Mouse (Mus musculus) embryo, embryonic 9.5 days (tissue): Measurements from ENCODE around the gene Mlip.
A peak's percentile ranks its signal among the peaks of the same experiment; 100 is the strongest.
"Not testable (repeated sequence)": the region's sequence is repeated elsewhere in the genome, so short reads cannot be mapped to it uniquely, and the experiment has no call there.

Source experiments
- DNase-seq: peaks from one replicate; pipeline ENCODE4 v3.0.0-alpha.2; 2017; ENCODE audit errors: extremely low spot score

The Mlip gene

DNA sequence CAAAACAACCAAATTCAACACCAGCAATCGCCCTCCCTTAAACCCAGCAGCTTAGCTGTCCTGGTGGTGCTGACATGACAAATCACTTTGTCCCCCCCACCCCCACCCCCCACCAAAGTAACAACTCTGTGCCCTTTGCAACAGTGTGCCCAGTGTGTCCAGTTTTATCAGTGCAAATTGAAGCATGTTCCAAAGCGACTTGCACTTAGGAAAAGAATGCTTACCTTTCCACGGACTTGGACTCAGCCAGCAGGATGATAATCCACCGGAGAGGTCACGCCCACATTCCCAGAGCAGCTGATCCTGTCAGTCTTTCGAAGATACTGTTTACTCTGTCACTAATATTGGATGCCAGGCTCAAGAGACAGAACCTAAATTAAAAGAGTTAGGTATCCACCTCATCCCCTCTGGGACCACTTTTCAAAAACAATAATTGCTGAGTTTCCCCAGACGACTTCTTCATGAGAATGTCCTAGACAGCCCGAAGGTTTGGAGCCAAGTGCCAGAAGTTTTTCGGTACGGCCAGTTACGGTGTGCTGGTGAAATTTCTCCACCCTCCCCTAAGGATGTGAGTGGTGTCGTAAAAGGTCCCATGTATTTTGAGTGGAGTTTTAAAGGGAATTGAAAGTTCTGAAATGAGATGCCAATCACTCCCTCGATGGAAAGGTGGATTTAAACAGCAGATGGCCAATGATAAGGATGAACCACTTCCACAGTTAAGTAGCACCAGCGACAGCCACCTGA is at the start of gene Mlip:
Gene Mlip, minus strand, starts transcription at position 538 of the 744 bp plus-strand sequence.
- DNase-seq = no peak

DNA sequence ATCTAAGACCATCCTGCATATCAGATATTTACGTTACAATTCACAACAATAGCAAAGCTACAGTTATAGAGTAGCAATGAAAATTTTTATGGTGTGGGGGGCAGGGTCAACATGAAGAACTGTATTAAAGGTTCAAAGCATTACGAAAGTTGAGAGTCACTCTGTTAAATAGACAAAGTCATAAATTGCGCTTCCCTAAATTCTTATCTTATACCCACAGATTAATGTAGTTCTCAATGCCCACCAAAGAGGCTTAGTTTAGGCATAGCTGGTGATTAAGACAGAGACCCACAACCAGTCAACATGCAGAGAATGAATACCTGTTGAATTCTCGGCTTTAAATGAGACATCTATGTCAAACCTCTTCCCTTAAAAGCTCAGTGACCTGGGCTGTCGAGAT is 47.0 kb upstream of the Mlip start:
- no peak for DNase-seq

DNA sequence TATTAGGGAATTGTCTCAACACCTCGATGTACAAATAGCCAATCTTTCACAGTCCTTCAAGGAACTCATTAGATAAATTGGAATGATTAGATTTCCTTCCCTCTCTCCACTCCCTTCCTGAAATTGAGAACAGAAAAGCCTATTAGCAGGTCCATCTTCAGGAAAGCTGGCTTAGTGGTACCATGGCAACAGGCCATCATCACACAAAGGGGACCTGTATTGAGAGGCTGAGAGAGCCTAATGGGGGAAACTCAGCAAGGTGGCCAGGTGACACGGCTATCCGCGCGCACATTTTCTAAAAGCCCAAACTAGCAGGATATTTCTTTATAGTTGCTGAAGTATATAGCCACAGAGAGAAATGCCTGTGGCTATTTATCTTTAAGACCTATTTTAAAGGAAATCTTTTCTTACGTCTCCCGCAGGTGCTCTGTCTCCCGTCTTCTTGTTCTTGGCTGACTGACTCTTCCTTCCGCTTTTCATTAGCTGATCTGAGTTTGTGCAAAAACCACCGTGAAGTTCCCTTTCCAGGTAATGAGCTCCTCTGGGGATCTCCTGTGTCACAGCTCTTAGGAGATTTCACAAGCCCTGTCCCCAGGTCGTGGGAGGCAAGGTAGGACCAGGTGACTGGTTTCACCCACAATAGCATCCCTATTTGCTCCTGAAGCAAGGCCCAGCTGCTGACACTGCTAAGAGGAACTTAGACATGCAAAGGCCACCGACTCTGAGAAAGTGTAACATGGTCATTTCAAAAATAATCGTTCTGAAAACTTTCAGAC is 46.3 kb upstream of the Mlip start:
- no peak for DNase-seq

DNA sequence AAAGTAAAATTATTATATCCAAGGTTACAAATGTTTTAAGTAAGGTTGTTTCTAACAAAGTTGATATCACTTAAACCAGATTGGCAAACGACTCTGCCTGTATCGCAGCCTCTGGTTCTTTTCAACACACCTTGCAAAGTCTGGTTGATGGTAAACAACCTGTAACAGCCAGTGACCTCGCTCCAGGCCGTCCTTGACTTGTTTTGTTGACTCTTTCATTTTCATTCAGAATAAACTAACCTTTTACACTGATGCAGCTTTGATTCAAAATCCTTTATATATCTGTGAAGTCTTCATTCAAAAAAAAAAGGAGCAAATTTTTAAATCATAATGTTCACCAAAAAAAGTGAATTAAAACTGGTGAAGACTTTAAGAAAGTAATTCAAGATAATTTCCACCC is 44.3 kb upstream of the Mlip start:
- no peak for DNase-seq

DNA sequence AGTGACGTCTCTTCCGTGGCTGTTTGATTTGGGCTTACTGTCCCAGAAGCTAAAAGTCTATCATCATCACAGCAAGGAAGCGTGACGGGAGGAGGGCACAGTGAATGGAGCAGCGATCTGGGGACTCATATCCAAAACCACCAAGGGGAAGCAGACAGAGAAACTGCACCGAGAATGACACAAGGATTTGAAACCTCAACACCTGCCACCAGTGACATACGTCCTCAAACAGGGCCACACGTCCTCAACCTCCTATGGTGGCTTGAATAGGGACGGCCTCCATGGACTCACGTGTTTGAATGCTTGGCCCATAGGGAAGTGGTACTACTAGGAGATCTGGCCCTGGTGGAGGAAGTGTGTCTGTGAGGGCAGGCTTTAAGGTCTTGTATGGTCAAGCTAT is 38.5 kb upstream of the Mlip start:
- no peak for DNase-seq

DNA sequence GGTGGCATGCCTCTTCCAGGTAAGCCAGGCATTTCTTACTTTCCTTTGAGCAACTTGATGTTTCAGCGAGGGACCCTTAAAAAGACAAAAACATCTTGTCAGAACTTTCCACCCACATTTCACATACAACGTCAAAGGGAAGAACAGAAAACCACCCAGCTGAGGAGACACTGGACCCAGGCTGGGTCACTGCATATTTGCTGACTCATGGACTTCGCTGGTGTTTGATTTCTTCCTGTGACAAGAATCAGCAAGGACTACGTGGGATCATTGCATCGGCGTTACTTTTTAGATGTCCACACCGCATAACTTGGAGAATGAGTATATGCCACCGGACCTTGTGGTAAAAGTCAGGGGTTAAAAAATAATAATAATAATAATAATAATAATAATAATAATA is 36.2 kb upstream of the Mlip start:
- no peak for DNase-seq

DNA sequence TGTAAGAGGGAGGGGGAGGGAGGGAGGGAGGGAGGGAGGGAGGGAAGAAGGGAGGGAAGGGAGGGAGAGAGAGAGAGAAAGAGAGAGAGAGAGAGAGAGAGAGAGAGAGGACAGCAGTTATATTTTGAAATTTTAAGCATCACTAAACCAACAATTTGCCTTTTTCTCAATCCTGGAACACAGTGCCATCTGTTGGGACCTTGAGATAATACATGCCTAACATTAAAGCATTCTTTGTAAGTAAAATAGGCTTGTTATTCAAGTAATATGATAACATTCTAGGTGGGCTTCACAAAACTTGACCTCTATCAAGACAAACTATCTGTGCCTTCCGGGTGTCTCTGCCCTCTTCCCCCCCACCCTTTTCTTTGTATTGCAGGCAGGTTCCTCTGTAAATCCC is 34.0 kb upstream of the Mlip start:
- no peak for DNase-seq

DNA sequence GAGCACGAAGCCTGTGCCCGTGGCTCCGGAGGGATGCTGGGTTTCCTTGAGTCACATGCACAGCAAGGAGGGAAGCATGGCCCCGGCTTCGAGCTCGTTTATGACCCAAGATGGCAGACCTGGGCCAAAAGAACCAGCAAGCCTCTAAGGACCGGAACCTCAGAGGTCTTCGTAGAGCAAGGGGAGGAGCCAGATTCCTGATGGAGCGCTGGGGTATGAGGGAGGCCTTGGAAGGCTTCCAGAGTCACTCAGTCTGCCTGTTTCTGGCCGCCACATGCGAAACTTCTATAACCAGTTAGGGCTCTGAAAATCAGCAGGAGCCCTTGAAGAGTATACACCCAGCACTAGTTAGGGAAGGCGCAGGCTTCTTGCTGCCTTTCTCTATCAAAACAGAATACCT is 32.8 kb upstream of the Mlip start:
- no peak for DNase-seq

DNA sequence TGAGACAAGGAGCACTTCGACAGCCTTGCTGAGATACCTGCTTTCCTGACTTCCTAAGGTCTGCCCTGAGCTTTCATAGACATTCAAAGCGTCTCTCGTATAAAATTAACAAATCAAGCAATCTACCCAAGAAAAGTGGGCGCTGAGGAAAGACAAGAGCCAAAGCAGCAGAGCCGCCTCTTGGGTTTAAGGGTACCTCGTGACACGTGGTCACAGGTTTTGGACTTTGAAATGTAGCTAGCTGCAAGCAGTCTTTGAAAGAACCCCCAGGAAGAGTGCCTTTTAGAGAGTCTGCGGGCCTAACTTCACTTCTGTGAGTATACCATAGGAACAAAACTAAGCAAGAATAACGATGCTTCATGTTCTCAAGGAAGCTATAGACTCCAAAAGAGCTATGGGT is 31.9 kb upstream of the Mlip start:
- no peak for DNase-seq

DNA sequence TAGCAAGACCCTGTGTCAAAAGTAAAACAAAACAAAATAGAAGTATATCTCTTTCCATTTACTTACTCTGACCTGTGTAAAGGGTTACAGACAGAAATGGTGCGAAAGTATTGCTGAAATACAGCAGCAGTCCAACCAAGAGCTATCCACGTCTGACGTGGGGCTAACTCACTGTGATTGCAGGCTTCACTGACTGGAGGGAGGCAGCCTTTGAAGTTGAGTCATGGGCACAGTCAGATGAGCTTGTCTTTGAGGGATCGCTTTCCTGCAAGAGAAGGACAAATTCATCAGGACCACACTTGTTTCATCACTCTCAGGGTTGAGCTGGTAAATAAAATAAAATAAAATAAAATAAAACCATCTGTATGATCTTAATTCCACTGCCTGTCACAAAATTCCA is 31.2 kb upstream of the Mlip start:
- no peak for DNase-seq

DNA sequence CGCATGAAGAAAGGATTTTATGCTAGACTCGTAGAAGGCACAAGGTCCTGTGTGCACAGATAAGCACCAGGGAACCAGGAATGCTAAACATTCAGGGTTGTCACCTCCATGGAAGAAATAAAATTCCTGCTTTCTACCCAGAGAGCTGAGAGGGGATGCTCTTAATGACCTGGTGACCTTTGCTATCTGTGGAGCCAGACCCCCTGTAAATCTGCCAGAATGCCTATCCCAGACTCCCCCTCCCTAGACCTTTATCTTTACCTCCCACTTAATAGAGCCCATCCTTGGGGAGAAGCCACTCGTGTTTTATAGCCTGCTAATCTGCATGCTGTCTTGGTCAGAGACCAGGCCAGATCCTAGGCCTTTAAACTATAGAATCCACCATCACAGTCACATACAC is 29.7 kb upstream of the Mlip start:
- no peak for DNase-seq

DNA sequence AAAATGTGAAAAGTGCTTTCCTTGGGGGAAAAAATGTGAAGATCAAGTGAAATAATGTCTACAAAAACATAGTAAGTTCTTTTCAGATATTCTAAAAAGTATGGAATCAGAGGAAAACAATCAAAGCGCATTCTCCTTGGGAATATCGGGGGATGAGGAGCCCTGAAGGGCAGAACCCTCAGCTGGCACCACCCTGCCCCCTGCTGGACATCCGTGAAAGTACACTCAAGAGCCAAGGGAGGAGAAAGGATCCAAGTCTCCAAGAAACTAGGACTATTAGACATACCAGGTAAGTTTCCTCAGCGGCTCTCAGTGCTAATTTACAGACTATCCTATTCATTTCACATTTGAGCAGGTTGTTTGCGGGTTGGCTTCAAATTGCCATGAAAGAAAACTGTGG is 28.8 kb upstream of the Mlip start:
- DNase-seq = peak; percentile 82

DNA sequence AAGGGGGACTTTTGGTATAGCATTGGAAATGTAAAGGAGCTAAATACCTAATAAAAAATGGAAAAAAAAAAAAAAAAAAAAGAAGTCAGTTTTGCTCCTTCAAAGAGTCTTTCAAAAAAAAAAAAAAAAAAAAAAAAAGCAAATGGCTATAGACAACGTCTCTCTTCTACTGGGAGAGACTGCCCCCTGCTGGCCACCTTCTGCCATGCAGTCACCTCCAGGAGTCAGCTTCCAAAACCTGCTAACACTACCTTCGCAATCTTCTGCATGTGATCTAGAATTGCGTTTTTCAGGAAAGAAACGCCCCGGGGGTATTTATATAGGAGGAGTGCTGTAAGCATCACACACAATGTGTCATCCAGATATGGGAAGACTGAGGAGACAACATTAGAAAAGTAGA is 26.9 kb upstream of the Mlip start:
- peak; percentile 68 for DNase-seq

DNA sequence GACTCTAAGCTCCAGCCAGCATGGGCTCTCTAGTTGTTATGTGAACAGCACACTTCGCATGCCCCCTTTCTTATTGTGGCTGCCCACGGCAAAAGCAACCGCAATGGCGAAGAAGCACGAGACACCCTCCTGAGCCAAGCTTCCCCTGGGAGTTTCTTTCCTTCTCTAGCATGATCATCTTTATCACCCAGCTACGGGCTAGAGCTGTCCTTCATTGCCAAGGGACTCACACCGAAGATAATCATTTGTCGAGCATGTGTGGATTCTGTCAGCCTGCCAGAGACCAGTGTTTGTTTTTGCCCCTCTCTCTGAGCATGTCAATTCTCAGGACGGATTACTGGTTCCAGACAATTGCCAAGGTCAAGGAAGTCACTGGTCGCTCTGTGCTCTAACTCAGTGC is 24.9 kb upstream of the Mlip start:
- no peak for DNase-seq

DNA sequence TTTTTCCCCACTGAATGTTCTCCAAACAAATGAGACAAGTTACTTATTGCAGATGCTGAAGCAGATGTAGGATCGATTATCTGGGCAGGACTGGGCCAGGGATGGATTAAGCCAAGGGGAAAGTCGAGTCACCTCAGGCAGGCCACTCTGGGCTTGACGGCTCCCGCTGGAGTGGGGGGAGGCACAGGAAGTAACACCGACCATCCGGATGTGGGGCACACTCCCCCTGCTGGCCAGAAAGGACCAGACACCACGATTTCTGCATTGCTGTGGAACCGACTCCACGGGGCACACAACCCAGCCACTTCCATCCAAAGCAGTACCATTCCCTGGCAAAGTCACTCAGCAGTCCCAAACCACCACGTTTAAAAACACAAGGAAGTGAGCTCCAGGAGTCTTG is 24.3 kb upstream of the Mlip start:
- DNase-seq = no peak

DNA sequence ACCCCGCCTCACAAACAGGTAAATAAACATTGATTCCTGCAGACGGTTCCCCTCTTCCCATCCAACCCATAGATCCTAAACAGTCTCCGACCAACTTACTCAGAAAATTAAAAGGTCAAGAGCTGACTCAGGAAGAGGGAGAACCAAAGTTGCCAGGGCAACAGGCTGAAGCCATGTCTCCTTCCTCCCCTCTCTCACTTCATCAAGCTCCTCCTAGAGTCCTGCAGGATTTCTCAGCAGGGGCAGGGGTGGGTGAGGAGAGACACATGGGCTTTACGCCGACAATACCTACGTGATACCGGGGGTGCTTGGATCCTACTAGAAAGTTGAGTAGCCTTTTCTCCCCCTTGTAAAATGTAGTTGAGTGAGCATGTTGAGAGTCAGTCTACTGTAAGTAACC is 23.8 kb upstream of the Mlip start:
- no peak for DNase-seq

DNA sequence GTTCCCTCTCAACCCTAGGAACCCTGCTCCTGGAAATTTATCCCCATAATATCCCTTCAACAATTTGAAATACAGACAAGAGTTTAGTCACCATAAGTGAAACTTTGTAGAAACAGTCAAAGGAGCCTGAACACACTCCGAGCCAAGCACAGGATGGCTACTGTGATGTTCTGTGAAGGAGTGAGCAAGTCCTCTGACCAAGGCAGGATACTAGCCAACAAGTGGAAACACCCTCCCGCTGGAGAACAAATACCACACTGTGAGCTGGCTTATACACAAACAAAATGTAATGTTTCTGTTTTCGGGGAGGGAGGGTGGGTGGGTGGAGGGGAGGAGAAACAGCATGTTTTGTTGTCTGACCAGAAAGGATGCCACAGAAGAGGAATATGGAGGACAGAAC is 17.9 kb upstream of the Mlip start:
- no peak for DNase-seq

DNA sequence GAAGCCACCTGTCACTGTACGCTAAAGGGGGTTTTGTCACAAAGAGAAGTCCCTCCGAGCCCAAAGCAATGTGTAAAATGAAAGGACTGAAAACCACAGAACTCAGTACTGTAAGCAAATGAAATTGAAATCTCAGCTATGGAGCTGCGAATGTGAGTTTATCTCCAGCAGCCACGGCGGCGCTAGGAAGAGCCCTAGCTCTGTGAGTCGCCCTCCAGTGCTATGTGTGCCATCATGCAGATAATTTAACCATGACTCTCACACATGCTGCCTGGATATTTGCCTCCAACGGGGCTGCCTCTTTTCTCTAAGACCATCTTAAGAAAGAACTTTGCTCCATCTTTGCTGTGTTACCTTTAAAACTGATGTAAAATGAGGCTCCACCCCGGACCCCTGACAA is 16.5 kb upstream of the Mlip start:
- no peak for DNase-seq

DNA sequence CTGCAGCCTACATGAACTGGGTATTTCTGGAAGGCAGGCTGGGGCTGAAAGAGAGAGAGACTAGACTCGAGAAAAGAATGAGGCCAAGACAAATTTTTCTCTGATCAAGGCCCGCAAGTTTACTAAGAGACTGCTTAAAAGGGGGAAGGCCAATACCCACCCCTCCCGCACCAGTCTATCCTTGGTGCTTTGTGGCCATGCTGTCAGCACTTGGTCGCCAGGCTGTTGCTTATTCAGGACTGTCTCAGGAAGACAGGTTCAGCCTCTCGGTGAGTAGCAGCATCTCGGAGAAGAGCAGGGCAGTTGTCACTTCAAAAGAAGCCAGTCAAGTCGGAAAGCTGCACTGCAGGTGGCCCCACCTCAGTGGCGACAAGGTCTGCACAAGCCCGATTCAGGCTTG is 11.9 kb upstream of the Mlip start:
- DNase-seq = not testable (repeated sequence)

DNA sequence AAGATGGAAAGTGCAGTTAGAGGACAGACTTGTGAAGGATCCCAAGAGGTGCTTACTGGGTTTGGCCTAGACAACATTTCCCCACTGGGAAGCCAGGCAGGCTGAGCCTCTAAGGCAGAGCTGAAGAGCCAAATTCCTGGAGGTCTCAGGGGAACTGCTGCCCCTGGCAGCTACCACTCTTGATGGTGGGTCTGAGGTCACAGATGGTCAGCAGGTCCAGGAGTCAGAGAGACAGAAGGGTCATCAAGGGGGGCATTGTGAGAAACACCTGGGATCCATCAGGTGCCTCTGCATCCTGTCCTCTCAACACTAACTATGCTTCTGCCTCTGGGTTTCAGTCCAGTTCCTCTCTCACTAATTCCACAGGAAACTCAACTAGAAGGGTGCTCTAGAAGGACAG is 10.1 kb upstream of the Mlip start:
- DNase-seq = no peak

DNA sequence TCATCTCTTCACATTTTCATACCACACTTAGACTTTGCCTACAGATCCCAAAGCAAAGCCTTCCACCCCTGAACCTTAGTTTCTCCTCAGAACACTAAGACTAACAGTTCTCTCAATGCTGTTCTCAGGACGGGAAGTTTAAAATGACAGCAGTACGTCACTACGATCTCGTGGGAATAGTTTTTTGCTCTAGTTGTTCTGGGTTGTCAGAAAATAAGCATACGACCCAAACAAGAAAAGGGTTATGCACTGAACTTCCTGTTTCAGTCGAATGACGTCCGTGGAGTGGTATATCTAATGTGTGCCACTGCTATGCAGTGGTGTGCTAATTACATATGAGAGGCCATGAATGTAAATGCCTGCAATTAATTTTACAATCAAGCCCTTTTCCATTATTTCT is 7.9 kb upstream of the Mlip start:
- DNase-seq = no peak

DNA sequence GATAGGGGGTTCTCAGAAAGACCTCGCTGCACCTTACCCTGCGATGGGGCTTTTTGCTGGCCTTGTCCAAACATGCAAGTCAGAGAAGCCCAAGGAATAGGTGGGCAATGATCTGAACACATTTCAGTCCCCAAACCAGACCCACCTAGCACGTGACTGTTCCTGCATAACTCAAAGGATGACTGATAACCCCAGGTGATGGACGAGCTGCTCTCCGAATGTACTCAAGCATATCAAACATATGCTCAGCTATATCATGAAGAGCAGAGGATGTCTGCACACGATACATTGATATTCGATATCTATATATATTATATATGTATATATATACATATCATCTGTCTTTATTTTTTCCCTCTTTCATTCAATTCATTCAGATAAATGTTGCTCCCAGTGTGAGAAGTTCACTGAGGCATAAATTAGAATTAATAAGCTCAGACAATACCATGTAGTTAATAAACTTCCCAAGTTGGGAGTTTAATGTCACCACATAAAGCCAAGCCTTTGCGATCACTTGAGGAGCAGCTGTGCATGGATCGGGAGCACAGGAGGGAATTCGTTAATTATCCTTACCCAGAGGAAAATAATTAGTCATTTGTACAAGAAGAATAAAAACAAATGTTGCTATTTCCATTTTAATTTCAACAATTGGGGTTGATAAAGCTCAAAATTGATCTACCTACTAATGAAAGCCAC is 6.7 kb upstream of the Mlip start:
- no peak for DNase-seq

DNA sequence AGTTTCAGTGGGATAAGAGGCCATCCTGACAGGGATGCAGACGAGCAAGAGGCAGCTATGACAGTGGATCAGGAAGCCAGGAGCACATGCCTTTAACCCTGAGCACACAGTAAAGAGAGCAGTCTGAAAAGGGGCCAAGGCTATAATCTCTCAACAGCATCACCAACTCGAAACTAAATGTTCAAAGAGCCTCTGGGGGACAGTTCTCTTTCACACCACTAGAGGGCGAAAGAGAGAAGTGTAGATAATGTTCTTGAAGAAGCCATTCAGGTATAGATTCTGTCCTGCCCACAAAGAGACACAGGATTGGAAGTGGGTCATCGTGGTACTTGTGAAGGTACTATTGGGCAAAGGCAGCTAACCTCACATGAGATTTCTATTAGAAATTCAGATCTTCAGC is 1.2 kb upstream of the Mlip start:
- DNase-seq = no peak
